Mouse (Mus musculus) lung, postnatal 10 days (tissue): ENCODE results near the gene 4933430I17Rik.
"Not testable (repeated sequence)": the region's sequence is repeated elsewhere in the genome, so short reads cannot be mapped to it uniquely, and the experiment has no call there.

ENCODE experiments used
- DNase-seq: peaks from one replicate; pipeline ENCODE4 v3.0.0; 2021

4933430I17Rik gene

DNA sequence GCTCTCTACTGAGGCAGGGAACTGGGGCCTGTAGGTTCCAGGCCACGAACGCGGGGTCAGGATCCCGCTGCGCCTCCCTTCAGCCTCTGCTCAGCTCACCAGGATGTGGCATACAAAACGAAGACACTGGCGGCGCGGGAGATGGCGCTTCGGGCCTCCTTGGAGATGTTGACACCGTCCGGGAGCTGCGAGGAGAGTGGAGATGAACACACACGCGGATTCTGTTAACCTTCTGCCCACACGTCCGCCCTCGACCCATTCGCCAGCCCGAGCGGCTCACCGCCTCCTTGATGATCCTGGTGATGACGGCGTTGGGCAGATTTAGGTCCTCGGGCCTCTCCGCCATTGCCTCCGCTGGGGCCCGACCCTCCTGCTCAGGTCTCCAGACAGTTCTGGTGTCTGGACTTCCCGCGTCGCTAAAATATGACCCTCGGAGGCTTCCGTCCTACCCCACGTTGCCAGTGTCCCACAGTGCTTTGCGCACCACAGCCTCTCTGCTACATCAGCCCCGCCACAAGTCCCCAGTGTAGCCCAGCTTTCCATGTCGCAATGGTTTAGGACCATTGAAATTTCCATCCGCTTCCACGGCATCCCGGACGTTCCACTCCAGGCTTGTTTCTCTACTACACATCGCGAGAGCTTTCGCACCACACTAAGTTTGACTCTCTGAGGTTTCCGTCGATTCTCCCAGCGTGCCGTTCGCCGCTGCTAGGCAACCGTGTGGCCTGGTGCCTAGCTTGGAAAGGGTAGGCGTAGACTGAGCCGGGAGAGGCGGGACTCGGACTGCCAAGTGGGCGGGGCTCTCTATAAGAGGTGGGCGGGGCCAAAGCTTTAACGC, at the start of gene 4933430I17Rik, which contains the start of gene Pole3:
TSS of gene 4933430I17Rik (plus strand) at position 719 of the 838 bp plus-strand sequence.
TSS of gene Pole3 (minus strand) at position 418 of the 838 bp plus-strand sequence.
- peak; percentile 98 for DNase-seq

DNA sequence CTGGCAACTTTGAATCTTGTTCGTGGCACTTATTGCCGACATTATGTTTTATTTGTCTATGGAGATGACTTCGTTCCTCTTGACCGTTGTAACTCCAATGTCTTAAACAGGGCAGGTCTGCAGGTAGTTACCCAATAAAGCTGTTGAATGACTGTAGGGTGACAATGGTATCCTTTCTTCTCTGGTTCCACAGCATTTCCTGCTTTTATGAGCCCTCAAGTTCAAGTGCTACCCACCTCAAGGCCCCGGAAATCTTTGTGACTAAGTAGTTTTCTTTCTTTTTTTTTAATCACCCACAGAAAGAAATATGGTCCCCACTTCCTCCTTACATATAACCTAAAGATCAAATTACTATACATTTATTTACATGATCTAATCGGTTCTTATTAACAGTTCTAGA, 49.4 kb upstream of the 4933430I17Rik start:
- DNase-seq: no peak

DNA sequence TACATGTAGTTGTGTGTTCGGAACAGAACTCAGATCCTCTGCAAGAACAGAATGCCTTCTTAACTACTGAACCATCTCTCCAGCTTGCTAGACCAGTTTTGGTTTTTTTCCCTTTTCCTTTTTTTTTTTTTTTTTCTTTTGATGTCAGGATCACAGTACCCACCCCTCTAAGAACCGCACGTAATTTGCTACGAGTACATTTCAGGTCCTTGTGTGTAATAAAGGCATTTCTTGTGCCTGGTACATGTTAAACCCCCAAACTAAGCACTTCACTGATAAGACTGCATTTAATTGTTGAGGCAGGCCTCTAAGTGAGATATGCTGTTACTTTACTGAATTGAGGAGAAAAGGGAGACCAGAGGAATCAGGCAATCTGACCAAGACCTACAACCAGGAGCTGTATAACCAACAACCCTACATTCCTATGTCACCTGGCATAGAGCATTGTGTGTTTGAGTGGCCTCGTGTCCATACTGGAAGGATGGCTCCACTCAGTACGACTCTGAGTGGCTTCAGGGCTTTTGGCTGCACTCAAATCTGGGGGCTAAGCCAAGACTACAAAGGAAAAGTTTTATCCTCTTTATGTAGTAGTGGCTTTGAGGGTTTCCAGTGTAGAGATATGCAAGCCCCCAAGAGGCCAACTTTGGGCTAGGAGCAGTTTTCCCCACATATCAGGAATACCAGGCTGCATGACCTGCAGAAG, 47.5 kb upstream of the 4933430I17Rik start:
- DNase-seq: peak; percentile 32

DNA sequence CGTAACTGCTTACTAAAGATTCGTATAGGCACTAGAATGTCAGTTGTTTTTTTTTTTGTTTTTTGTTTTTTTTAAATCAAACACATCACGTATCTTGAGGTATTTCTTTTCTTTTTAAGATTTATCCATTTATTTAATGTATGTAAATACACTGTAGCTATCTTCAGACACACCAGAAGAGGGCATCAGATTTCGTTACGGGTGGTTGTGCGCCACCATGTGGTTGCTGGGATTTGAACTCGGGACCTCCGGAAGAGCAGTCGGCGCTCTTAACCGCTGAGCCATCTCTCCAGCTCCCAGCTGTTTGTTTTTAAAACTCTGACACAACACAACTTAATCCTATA, 45.6 kb upstream of the 4933430I17Rik start:
- DNase-seq: not testable (repeated sequence)

DNA sequence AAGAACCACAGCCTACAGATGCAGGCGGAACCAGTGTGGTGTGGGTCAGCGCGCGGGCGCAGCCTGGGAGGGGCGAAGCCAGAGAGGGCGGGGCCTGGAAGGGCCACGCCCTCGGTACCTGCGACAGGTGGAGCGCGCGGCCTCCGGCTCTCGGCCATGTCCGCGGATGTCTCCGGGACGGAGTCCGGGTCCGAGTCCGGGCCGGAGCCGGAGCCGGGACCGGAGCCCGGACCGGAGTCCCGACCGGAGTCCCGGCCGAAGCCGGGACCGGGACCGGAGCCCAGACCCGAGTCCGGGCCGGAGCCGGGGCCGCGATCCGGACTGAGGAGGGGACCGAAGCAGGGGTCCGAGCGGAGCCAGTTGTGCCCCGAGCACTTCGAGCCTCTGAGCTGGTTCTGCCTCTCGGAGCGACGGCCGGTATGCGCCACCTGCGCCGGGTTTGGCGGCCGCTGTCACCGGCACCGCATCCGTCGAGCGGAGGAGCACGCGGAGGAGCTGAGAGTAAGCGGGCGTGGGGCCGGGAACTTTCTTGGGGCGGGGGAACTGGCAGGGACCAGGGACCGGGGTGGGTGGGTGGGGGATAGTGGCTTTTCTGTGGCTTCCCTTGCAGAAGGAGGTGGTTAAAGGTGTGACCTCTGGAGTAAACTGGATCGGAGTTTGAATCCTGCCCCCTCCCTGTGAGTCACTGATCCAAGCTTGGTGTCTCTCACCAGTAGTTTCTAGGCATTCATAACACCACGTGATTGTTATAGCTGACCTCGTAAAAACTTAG, 45.0 kb upstream of the 4933430I17Rik start, which contains the start of gene Bspry:
TSS of gene Bspry (plus strand) at position 117 of the 772 bp plus-strand sequence.
- peak; percentile 62 for DNase-seq

DNA sequence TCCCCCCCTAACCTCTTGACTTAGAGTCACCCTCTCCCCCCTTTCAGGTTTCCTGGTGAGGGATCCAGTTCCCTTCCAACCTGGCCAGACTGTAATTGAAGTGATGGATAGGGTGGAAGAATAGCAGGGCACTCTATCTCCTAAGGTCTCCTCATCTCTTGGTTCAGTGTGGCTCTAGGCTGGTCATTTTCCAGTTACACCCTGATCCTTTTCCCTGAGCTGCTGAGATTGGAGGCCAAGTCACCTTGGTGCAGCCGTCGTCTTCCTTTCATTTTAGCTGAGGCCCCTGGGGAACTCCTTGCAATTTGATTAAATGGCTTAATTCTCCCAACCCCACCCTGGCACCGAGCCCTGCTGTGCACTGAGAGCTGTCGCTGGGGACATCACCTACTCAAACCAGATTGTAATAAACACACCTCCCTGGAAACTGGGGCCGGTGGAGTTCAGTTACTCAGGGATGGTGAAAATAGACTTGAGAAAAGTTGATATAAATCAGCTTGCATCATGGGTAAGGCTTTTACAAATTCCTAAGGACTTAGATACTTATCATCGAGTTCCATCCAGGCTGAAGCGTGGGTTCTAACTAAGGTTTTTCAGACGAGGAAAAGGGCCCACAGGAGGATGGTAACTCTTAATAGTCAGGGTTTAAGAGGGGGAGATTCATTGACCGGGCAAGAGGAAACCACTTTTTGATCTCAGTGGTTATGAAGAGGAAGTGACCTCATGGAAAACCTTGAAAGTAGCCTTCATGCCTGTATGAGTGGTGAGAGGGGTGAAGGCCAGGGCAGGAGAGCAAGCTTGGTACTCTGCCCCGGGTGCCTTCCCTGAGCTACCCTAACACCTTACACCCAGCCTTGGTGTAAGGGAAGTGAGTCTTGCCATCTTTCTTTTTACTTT, 44.2 kb upstream of the 4933430I17Rik start:
- DNase-seq: no peak

DNA sequence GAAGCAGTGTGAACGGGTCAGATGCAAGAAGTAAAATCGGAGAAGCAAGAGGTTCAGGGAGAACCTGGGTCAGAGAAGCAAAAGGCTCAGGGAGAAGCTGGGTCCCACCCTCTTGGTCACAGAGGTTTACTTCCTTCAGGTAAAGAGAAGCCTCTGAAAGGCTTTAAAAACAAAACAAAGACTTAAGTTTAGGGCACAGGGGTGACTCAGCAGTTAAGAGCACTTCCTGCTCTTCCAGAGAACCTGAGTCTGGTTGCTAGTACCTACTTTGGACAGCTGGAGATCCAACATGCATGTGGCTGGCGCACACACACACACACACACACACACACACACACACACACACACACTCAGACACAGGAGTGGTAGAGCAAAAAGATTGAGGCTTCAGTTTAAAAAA, 40.2 kb upstream of the 4933430I17Rik start:
- DNase-seq: no peak

DNA sequence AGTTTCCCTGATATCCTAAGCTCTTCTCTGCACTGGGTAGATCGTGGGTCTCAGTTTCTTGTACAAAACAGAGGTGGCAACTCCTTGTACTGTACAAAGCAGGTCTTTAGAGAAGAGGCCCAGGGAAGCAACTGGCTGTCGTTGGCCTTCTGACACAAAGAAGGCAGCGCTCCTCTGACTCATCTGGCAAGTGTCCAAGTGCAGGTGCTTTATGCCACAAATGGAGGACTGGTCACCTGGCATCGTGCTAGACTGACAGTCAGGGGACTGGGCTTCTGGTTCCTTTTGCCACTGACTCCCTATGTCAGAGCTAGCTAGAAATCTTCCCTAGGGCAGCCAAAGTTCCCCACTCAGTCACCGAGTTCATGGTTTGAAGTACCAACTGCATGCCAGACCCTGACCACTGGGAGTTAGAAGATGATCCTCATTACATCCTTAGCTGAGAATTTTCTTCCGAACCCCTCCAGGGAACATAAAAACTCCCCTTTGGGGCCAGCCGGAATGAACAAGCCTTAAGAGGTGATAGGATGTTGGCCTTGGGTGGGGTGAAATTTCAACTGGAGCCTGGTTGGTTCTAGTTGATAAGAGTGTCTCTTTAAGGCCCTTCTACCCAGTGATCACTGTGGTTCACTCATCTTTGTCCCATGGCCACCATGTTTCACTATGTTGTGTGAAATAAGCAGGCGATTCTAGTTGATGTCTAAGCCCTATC, 39.6 kb upstream of the 4933430I17Rik start:
- DNase-seq: peak; percentile 43

DNA sequence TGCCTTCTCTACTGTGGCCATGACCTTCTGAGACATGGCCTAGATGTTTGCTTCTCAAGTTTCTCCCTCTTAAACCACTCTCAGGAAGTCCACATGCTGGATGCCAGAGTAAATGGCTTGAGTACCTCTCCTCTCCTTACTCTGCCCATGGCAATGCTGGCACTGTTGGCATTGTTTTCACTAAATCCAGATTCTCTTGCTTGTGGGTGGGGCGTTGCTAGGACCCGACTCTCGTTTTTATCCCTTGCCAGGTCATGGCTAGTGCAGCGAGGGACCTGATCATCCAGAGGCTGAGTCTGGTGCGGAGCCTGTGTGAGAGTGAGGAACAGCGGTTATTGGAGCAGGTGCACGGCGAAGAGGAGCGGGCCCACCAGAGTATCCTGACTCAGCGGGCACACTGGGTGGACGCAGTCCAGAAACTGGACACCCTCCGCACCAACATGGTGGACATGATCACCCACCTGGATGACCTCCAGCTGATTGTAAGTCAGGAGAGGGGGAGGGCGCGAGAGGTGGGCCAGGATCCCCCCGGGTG, 38.9 kb upstream of the 4933430I17Rik start:
- DNase-seq: peak; percentile 39

DNA sequence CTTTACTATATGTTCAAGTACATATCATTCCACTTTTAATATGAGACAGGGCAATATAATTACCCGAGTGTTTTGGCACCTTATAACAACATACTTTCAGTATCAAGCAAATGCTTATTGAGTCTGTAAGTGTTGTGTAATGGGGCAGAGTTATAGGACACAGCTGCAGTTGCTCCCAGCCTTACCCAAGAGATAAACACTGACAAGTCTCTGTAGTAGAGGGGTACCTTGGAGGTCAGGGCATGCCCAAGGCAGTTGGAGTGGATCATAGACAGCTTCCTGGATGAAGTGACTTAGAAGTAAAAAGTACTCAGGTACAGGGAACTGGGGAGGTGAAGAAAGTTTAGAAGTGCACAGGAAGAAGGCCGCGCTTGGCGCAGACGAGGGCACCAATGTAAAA, 38.0 kb upstream of the 4933430I17Rik start:
- DNase-seq: no peak

DNA sequence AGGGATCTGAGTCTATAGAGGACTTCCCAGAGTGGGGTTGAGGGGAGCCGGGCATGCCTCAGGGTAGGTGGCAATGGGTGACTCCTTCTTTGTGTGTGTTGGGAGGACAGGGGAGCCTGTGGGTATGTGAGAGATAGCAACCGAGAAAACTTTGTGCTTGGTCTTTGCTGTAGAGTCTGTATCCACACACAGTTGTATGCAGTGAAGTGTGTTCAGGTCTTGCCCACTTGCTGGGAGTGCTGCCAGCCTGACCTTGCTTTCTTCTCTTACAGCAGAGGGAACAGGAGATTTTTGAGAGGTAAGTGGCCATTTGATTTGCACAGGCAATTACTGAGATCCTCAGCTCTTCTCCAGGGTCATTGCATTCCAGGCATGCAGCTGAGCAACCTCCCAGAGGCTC, 37.3 kb upstream of the 4933430I17Rik start:
- no peak for DNase-seq

DNA sequence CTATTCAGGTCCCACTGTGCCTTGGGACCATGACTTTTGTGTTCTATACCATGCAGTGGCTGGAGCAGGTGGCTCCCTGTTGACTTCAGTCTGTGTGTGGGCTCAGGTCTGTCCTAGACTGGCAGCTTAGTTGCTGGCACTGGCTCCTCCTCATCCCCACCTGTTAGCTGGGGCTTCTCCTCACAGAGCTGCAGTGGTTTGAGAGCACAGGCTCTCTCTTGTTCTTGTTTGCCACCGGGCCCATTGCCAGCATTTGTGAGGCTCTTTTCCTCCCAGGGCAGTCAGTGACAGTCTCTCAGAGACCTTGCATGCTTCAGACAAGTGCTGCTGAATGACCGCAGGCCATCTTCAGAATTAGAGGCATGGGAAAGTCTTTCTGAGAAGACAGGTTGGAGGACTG, 32.5 kb upstream of the 4933430I17Rik start:
- DNase-seq: no peak

DNA sequence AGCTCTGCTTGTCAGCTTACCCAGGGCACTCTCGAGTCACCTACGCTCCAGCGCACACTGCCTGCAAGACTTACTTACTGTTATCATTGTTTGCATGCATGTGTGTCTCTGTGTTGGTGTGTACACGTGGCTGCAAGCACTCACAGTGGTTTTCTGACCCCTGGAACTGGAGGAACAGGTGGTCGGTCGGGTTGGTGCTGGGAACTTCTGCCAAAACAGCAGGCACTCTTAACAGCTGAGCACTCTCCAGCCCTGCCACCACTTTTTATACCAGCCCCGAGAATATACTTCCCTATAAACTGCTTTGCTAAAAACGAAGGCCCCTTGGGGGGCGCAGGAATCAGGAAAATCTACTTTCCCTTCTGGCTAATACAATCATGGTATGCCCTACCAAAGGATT, 30.9 kb upstream of the 4933430I17Rik start:
- no peak for DNase-seq

DNA sequence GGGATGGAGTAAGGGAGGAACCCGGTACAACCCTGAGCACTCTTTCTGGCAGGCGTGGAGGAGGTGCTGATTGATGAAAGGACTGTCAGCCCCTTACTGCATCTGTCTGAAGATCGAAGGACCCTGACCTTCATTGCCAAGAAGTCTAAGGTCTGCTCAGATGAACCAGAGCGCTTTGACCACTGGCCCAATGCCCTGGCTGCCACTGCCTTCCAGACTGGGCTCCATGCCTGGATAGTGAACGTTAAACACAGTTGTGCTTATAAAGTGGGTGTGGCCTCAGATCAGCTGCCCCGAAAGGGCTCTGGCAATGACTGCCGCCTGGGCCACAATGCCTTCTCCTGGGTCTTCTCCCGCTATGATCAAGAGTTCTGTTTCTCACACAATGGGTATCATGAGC, 29.2 kb upstream of the 4933430I17Rik start:
- peak; percentile 79 for DNase-seq

DNA sequence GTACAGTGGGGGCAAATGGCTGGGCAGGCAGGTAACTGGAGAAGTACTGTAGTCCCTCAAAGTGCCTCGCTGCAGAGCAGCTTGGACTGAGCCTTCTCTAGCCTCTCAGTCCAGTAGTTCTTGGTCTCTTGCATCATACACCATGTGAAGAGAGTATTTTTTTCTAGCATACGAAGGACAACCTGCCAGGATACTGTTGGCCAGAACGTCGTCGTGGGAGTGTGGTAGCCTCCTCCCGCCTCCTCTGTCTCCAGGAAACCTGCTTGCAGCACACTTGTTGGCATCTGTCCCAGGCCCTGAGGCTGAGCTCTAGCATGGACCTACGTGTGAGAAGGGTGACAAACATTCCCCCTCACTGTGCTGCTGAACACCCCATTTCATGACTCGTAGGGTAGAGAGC, 28.4 kb upstream of the 4933430I17Rik start:
- peak; percentile 77 for DNase-seq

DNA sequence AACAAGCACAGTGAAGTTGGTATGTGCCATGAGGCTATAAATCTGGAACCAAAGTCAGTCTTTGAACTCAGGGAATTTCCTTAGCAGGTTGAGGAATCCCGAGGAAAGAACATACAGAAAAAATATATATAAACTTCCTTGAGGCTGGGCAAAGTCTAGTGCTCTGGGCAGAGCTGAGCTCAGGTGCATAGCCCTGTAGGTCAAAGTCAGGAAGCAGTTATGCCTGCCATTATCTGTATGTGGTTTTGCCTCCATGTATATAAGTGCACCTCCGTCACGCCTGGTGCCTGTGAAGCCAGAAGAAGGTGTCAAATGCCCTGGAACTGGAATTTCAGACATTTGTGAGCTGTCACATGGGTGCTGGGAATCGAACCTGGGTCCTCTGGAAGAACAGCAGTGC, 24.4 kb upstream of the 4933430I17Rik start:
- DNase-seq: no peak

DNA sequence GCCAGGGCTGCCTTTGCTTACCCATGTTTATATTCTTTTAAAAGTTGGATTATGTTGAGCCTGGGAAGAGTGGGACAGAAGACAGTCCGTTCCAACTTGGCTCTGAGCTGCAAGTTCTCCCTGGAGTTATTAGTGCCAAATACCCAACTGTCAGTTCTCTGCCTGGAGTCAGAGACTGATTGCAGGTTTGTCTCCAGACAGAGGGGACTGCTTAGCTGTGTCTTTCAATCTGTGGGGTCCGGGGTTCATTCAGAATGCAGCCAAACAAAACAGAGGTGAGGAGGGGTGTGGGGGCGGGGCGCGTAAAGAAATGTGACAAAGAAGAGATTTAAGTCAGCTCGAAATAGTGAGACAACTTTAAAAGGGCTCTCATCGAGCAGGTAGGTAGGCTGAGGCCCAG, 23.6 kb upstream of the 4933430I17Rik start:
- DNase-seq: no peak

DNA sequence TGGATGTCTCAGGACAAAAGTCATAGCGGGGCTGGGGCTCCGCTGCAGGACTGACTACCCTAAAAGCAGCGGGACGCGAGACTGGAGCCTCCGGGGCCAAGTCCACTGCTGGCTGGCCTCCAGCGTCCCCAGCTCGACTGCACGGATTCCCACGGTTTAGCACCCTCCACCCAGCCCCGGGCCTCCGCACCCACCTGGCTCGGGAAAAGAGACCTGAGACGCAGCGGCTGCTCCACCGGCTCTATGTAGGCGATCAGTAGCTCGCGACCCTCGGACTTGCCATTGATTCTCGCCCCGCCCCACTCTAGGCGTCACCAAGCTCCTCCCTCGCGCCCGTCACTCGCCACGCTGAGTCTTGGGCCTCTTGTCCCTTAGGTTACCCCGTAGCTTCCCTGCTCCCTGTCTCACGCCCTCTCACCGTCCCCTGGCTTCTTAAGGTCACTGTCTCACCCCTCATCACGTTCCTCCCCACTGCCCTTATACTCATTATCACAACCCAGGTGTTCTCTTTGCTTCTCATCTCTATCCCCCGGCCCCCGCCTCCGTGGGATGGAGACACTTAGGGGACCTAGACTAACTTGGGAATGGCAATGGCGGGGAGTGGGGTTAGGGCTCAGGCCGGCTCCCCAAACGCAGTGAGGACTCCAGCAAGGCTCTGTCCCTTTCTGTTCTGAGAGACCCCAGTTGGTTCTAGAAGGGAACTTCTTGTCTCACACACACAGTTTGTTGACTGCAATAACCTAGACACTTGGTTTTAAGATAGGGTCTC, 23.0 kb upstream of the 4933430I17Rik start:
- DNase-seq: peak; percentile 96

DNA sequence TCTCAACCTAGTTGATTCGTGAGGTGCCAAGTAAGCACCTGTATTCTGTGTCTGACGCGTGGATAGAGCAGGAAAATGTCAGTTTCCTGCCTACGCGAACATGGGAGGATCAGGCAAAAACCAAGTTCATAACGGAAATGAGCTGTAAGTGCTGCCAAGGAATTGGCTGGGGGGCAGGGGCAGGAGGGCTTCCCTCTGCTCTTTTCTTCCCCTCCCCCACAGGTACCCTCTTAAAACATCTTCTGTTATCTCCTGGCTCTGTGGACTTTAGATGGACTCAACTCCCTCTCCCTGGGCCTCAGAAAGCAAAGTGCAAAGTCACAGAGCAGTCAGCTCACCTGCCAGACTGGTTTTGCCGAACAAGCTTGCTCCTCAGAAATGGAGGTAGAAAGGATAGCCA, 22.2 kb upstream of the 4933430I17Rik start:
- DNase-seq: no peak

DNA sequence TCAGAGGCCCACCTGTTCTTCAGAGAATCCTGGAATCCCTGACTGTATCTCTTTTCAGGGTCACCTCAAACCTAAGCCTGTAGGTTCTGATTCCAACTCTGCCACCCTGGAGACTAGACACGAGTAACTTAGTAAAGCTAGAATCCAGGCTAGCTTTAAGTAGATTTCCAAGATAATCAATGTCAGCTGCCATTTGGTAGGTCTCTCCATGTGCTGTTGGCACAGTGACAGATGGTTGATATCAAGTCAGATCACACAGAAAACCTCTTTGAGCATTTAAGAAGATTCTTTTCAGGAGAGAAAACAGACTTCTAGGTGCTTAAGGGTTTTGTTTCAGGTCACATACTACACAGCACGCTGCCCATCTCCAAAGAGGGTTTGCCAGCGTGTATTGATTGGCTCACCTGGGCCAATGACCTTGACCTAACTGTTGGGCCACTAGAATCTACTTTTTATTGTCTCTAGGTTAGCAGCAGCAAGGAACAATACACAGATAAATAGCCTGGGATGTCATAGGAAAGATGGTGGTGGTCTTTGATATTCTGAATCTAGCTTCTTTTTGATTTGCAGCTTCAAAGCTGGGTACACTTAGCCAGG, 21.7 kb upstream of the 4933430I17Rik start, which contains the start of gene Hdhd3:
TSS of gene Hdhd3 (minus strand) at position 94 of the 597 bp plus-strand sequence.
- DNase-seq: no peak
